Mouse (Mus musculus): ENCODE data around the gene Khsrp. TPM values are rescaled to one million over a fixed set of nuclear protein-coding genes. Genes with fewer than 3 reads are reported as not detected.
A peak's percentile ranks its signal among the peaks of the same experiment; 100 is the strongest.

The Khsrp gene
- polyA plus RNA-seq (2015; fragmentation: Nextera tagmentation; extraction: Ambion mirVana): 29.9 and 30.5 TPM in 2 replicates

GRCm38 (mm10) chr17:57030931-57031660 lies at the start of gene Khsrp:
Khsrp (minus strand) TSS chr17:57031522.
- peaks cover 21% of the 10 kb centered on the region; the same call in 1 of the 2 replicates for H3K36me3 ChIP-seq (replicated peaks)
- peak within 1 kb of the TSS; percentile 88 for H3K4me3 ChIP-seq
- peak within 1 kb of the TSS; percentile 69 for H3K4me2 ChIP-seq
- peak within 1 kb of the TSS; percentile 98 for H3K9ac ChIP-seq
- peak within 1 kb of the TSS; percentile 93 for H3K27ac ChIP-seq
- no peak; the same call in 1 of the 2 replicates for ATAC-seq (replicated peaks)
- under 1% methylated on average over 65 of the region's 99 CpGs for WGBS
- no peaks in the 10 kb centered on the region for H3K9me3 ChIP-seq
- peaks cover 17% of the 10 kb centered on the region for H3K4me1 ChIP-seq
- no peaks in the 10 kb centered on the region for H3K27me3 ChIP-seq (replicated peaks)

- H3K9ac ChIP-seq: no peak overlapping the region
- no peaks in the 10 kb centered on the region for H3K27me3 ChIP-seq (replicated peaks)
- no peak overlapping the region for H3K27ac ChIP-seq
- no peak for ATAC-seq (replicated peaks)
- H3K9me3 ChIP-seq: no peaks in the 10 kb centered on the region
- no peak overlapping the region for H3K4me2 ChIP-seq
- H3K4me1 ChIP-seq: peaks cover 11% of the 10 kb centered on the region; the same call in 1 of the 2 replicates
- H3K4me3 ChIP-seq: no peak overlapping the region
- WGBS: 83% methylated on average over 3 of the region's 3 CpGs
- peaks cover 20% of the 10 kb centered on the region for H3K36me3 ChIP-seq (replicated peaks)
These were observed 48.6 kb upstream of the Khsrp start for GRCm38 (mm10) chr17:57079919-57080318.

GRCm38 (mm10) chr17:57078336-57078735 lies 47.0 kb upstream of the Khsrp start, which contains the start of gene Dennd1c:
Dennd1c (minus strand) TSS chr17:57078514.
- no peak within 1 kb of the TSS for H3K27ac ChIP-seq
- H3K4me2 ChIP-seq: no peak within 1 kb of the TSS
- H3K4me1 ChIP-seq: peaks cover 2% of the 10 kb centered on the region; the same call in 1 of the 2 replicates
- H3K27me3 ChIP-seq (replicated peaks): no peaks in the 10 kb centered on the region
- H3K9ac ChIP-seq: no peak within 1 kb of the TSS
- WGBS: 56% methylated on average over 6 of the region's 6 CpGs
- peak; percentile 37; the same call in 1 of the 2 replicates for ATAC-seq (replicated peaks)
- no peak within 1 kb of the TSS for H3K4me3 ChIP-seq
- peaks cover 20% of the 10 kb centered on the region for H3K36me3 ChIP-seq (replicated peaks)
- no peaks in the 10 kb centered on the region for H3K9me3 ChIP-seq

GRCm38 (mm10) chr17:57076916-57077315 lies 45.6 kb upstream of the Khsrp start:
- Histone ChIP-seq H3K27ac (no peak overlapping the region), H3K9me3 (no peaks in the 10 kb centered on the region), H3K27me3 (replicated peaks) (no peaks in the 10 kb centered on the region), H3K9ac (no peak overlapping the region), H3K4me3 (no peak overlapping the region), H3K4me1 (no peaks in the 10 kb centered on the region), H3K36me3 (replicated peaks) (peaks cover 20% of the 10 kb centered on the region), H3K4me2 (no peak overlapping the region)
- ATAC-seq (replicated peaks): no peak
- 64% methylated on average over 3 of the region's 3 CpGs for WGBS

GRCm38 (mm10) chr17:57070699-57071098 lies 39.4 kb upstream of the Khsrp start:
- Histone ChIP-seq H3K36me3 (replicated peaks) (no peaks in the 10 kb centered on the region), H3K4me2 (peak overlapping the region; percentile 33; the same call in 1 of the 2 replicates), H3K9me3 (no peaks in the 10 kb centered on the region), H3K4me3 (peak overlapping the region; percentile 13), H3K27ac (no peak overlapping the region), H3K9ac (no peak overlapping the region), H3K27me3 (replicated peaks) (no peaks in the 10 kb centered on the region), H3K4me1 (no peaks in the 10 kb centered on the region)
- ATAC-seq (replicated peaks): peak; percentile 68
- 5% methylated on average over 11 of the region's 11 CpGs for WGBS

GRCm38 (mm10) chr17:57070272-57070671 lies 39.0 kb upstream of the Khsrp start:
- peak overlapping the region; percentile 13 for H3K4me3 ChIP-seq
- H3K27me3 ChIP-seq (replicated peaks): 0 out of 2 replicates have a peak, but pooled peaks cover under 1% of the 10 kb centered on the region
- no peak for ATAC-seq (replicated peaks)
- H3K27ac ChIP-seq: no peak overlapping the region
- H3K9ac ChIP-seq: no peak overlapping the region
- peak overlapping the region; percentile 33 for H3K4me2 ChIP-seq
- no peaks in the 10 kb centered on the region for H3K36me3 ChIP-seq (replicated peaks)
- WGBS: 17% methylated on average over 9 of the region's 9 CpGs
- no peaks in the 10 kb centered on the region for H3K4me1 ChIP-seq
- H3K9me3 ChIP-seq: no peaks in the 10 kb centered on the region

GRCm38 (mm10) chr17:57066908-57067307 lies 35.6 kb upstream of the Khsrp start:
- Histone ChIP-seq H3K27ac (no peak overlapping the region), H3K4me3 (no peak overlapping the region), H3K36me3 (replicated peaks) (no peaks in the 10 kb centered on the region), H3K4me2 (no peak overlapping the region), H3K4me1 (peaks cover 8% of the 10 kb centered on the region), H3K27me3 (replicated peaks) (peaks cover 30% of the 10 kb centered on the region), H3K9me3 (no peaks in the 10 kb centered on the region), H3K9ac (no peak overlapping the region)
- ATAC-seq (replicated peaks): no peak
- 59% methylated on average over 5 of the region's 5 CpGs for WGBS

- H3K27ac ChIP-seq: no peak overlapping the region
- H3K4me3 ChIP-seq: no peak overlapping the region
- no peak for ATAC-seq (replicated peaks)
- no peaks in the 10 kb centered on the region for H3K9me3 ChIP-seq
- H3K9ac ChIP-seq: no peak overlapping the region
- H3K4me1 ChIP-seq: peaks cover 28% of the 10 kb centered on the region
- H3K36me3 ChIP-seq (replicated peaks): no peaks in the 10 kb centered on the region
- 11% methylated on average over 8 of the region's 8 CpGs for WGBS
- no peak overlapping the region for H3K4me2 ChIP-seq
- peaks cover 39% of the 10 kb centered on the region for H3K27me3 ChIP-seq (replicated peaks)
These were observed 31.7 kb upstream of the Khsrp start for GRCm38 (mm10) chr17:57063031-57063430.

- WGBS: 1% methylated on average over 22 of the region's 22 CpGs
- Histone ChIP-seq H3K27ac (no peak overlapping the region), H3K9ac (no peak overlapping the region)
These were observed 31.2 kb upstream of the Khsrp start for GRCm38 (mm10) chr17:57062548-57062947.

GRCm38 (mm10) chr17:57062011-57062521 lies 30.7 kb upstream of the Khsrp start:
- Histone ChIP-seq H3K9me3 (no peaks in the 10 kb centered on the region), H3K36me3 (replicated peaks) (no peaks in the 10 kb centered on the region), H3K4me3 (peak overlapping the region; percentile 40), H3K9ac (0 out of 2 replicates have a peak overlapping the region, but pooled peaks have one; percentile 1), H3K4me2 (peak overlapping the region; percentile 59), H3K4me1 (peaks cover 32% of the 10 kb centered on the region), H3K27ac (no peak overlapping the region), H3K27me3 (replicated peaks) (peaks cover 39% of the 10 kb centered on the region)
- 1% methylated on average over 39 of the region's 39 CpGs for WGBS
- ATAC-seq (replicated peaks): no peak

More at GRCm38 (mm10) chr17:57062548-57062947, 31.2 kb upstream of the Khsrp start:
- Histone ChIP-seq H3K36me3 (replicated peaks) (no peaks in the 10 kb centered on the region), H3K4me2 (peak overlapping the region; percentile 59), H3K4me3 (peak overlapping the region; percentile 40), H3K4me1 (peaks cover 32% of the 10 kb centered on the region), H3K27me3 (replicated peaks) (peaks cover 39% of the 10 kb centered on the region), H3K9me3 (no peaks in the 10 kb centered on the region)
- no peak for ATAC-seq (replicated peaks)

GRCm38 (mm10) chr17:57061069-57061468 lies 29.7 kb upstream of the Khsrp start:
- Histone ChIP-seq H3K27me3 (replicated peaks) (peaks cover 39% of the 10 kb centered on the region), H3K9ac (no peak overlapping the region), H3K36me3 (replicated peaks) (no peaks in the 10 kb centered on the region), H3K9me3 (no peaks in the 10 kb centered on the region), H3K27ac (no peak overlapping the region), H3K4me1 (peaks cover 32% of the 10 kb centered on the region), H3K4me3 (peak overlapping the region; percentile 87), H3K4me2 (peak overlapping the region; percentile 57)
- WGBS: 36% methylated on average over 10 of the region's 10 CpGs
- no peak for ATAC-seq (replicated peaks)

- Histone ChIP-seq H3K4me3 (peak overlapping the region; percentile 87), H3K27me3 (replicated peaks) (peaks cover 39% of the 10 kb centered on the region), H3K4me2 (peak overlapping the region; percentile 57), H3K4me1 (peaks cover 32% of the 10 kb centered on the region), H3K27ac (peak overlapping the region; percentile 95), H3K36me3 (replicated peaks) (0 out of 2 replicates have a peak, but pooled peaks cover 3% of the 10 kb centered on the region), H3K9ac (peak overlapping the region; percentile 74), H3K9me3 (no peaks in the 10 kb centered on the region)
- peak; percentile 92 for ATAC-seq (replicated peaks)
- WGBS: under 1% methylated on average over 44 of the region's 44 CpGs
These were observed 29.0 kb upstream of the Khsrp start for GRCm38 (mm10) chr17:57060231-57060801.
